Mouse (Mus musculus) CD4-positive, CD25-positive, alpha-beta regulatory T cell, adult 2 months (primary cell): ENCODE results near the gene Palm.
A peak's percentile ranks its signal among the peaks of the same experiment; 100 is the strongest.

Source experiments
- DNase-seq: peaks from one replicate; pipeline ENCODE4 v3.0.0-alpha.2; 2012; ENCODE audit warnings: low read depth, low spot score

Gene Palm

DNA sequence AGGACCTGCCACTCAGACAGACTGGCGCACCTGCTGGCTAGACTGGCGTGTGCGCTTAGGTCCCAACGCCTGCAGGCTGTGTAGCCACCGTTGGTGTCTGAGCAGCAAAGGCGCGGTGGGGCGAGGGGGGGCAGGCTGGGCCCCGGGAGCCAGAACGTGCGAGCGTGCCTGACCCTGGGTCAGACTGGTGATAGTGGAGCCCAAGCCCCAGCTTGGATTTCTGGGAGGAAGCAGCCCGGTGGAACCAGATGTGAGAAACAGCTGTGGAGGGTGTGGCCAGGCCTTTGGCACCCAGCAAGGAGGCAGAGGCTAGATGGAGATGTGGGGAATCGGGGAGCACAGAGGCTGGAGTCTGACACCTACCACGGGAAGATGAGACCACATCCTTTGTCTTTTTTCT lies 4.0 kb downstream of the Palm start:
- DNase-seq: no peak

DNA sequence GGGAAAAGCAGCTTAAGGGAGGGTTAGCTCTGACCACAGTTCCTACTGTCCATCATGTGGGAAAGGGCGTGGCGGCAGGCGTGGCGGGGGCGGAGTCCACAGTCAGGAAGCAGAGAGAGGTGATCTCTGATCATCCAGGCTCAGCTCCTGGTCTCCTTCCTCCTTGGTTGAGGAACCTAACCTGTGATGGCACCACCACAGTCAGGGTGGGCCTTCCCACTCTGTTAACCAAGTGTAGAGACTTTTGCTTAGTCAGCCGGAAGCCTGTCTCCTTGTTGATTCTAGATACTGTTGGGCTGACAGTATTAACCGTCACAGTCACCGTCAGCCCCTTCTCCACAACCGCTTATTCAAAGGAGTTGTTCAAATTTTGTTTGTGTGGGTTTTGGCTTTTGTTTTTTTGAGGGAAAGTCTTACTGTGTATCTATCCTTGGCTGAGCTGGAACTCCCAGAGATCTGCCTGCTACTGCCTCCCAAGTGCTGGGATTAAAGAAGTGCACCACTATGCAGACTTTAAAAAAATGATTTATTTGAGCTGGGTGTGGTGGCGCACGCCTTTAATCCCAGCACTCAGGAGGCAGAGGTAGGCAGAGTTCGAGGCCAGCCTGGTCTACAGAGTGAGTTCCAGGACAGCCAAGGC lies 5.0 kb downstream of the Palm start:
- DNase-seq: no peak

DNA sequence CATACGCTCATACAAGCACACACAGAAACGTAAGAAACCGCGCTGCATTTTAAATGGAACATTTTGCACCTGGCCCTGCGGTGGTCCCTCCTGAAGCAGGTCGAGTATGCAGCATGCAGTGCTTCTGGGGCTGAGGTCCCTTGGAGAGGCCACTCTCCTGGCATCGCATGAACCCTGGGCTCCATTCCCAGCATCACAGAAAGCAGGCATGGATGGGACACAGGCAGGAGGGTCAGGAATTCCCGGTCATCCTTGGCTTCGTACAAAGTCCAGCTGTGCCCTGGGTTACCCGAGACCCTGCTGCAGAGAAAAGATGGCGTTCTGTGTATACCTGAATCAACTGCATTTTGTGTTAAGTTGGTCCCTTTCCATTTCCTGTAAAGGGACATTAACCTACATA lies 7.1 kb downstream of the Palm start:
- DNase-seq: no peak

GRCm38 (mm10) chr10:79801837-79802236 lies 8.5 kb downstream of the Palm start:
- no peak for DNase-seq

- no peak for DNase-seq
Measured at GRCm38 (mm10) chr10:79802331-79802971, 9.1 kb downstream of the Palm start.

DNA sequence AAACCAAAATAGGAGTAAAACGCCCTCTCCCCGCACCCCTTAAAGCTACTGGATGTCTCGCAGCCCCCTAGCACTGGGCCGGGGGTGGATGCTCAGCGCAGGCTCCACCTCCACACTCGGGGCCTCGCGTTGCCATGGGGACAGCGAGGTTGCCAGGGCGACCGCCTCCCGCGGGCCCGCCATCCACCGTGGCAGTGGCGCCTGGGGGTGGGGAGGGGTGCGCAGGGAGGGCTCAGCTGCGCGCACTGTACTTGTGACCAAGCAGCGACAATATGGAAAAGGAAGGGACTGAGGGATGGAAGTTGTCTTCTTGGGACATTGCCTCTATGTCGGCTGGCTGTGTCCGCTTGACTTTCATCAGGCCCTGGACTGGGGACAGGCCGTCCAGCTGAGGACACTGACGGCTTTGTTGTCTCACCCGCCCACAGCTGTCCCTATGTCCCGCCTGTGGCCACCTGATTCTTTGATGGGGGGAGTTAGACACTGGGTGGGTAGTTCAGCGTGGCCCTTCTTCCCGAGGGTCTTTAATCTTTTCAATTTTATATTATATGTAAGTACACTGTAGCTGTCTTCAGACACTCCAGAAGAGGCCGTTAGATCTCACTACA lies 10.4 kb downstream of the Palm start:
- DNase-seq: no peak

GRCm38 (mm10) chr10:79805636-79806035 lies 12.3 kb downstream of the Palm start:
- DNase-seq: no peak

- DNase-seq: no peak
Measured at GRCm38 (mm10) chr10:79806331-79806730, 13.0 kb downstream of the Palm start.

DNA sequence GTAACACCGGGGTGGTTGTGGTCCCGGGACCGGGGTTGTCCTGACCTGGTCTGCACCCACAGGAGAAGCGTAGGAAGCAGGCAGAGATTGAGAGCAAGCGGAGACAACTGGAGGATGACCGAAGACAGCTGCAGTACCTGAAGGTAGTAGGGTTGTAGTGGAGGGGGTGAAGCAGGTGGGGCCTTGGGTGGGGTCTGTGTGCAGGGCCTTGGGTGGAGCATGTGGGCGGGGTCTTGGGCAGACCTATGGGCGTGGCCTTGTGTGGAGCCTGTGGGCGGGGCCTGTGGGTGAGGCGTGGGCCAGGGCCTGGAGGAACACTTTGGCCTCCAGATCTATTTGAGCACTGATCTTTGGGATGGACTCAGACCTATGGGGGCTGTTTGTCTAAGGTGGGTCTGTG lies 13.6 kb downstream of the Palm start:
- DNase-seq: no peak

GRCm38 (mm10) chr10:79807826-79808225 lies 14.5 kb downstream of the Palm start:
- DNase-seq: no peak

GRCm38 (mm10) chr10:79808728-79809127 lies 15.4 kb downstream of the Palm start:
- no peak for DNase-seq

DNA sequence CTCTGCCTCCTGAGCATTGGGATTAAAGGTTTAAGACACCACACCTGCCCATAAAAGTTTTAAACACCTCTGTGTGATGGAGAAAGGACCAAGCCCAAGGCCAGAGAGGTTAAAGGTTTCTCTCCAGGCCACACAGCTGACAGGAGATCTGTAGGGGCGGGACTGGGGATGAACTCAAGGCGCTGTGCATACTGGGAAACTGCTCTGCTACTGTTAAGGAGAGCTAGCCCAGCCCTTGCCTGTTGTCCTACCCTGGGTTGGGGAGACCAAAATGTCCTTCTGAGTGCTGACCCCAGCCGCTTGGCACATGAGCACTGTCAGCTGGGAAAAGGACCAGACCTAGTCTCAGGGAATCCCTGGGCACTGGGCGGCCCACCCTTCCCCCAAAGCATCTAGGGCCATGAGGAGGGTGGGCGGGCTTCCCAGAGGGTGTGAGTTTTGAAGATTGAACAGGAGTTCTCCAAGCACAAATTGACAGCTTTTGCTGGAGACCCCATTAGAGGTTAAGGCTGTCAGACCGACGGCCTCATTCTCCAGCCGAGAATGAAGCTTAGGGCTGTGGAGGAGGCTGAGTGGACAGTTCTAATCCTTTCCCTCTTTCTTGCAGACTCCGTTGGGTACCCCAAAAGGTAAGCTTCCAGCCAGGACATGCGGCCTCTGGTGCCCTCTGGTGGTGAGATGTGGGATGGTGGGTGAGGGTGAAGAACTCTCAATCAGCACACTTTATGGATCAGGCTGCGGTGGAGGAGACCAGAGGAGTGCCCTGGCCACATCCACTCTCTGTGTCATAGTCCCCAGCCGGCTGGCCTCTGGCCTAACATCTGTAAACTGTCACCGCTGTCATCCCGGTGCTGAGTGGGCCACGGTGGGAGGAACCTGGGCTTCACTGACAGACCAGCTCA lies 18.6 kb downstream of the Palm start:
- DNase-seq: peak; percentile 85

- no peak for DNase-seq
Measured at GRCm38 (mm10) chr10:79814271-79814842, 21.0 kb downstream of the Palm start.

DNA sequence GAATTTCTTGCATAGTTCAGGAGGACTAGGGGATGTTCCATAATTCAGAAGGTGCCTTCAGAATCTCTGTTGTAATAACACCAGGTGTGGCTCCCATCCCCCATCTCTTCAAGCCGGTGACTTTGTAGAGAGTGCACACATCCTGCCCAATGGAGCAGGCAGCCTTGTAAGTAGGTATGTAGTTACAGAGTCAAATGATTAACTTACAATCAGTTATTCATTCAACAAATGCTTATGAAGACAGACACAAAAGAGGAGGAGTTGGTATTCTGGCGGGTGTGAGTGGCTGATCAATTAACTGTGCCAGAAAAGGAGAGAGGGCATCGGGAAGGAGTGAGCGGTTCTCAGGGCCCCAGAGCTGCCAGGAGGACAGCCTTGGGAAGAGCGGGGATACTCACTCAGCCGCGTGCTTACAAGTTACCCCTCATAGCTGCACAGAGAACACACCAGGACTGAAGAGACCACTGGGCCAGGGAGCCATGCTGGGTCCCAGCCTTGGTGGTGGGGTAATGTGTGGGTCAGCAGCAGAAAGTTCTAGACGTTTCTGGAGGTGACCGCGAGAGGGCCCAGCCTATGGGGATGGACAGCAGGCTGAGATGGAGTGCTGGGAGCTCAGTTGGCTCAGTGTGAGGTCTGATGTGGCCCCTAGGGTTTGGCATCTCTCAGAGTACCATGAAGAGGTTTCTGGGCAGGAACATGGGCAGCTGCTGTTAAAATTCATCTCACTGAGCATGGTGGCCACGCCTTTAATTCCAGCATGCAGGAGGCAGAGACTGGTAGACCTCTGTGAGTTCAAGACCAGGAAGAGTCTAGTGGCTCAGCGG lies 22.5 kb downstream of the Palm start:
- no peak for DNase-seq

DNA sequence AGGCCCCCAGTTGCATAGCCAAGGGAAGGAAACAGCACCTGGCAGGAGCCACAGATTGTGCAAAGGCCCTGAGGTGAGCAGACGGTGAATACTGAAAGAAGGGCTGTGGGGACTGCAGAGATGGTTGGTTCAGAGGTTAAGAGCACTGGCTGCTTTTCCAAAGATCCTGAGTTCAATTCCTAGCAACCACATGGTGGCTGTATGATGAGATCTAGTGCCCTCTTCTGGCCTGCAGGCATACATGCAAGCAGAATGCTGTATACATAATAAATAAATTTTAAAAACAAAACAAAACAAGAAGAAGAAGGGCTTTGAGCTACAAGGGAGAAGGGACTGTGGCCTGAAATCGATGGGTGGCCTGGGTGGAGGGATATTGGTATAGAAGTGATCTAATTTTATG lies 23.7 kb downstream of the Palm start:
- no peak for DNase-seq

DNA sequence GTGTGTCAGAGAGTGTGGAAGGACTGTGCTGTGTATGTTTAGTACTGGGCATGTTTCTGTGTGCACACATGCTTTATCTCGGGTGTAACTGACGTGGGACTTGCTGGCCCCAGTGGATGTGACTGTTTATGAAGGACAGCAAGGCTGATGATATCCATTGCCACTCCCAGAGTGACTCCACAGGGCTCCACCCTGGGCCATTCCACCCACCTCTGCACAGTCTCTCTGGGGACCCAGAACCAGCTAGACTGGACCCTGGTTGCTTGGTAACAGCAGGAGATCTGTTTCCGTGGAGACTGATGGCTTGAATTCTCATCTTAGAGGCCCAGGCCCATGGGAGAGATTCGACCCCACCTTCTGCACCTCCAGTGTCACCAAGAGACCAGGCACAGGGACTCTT lies 24.9 kb downstream of the Palm start:
- DNase-seq: no peak

- DNase-seq: no peak
Measured at GRCm38 (mm10) chr10:79819606-79820005, 26.2 kb downstream of the Palm start.

DNA sequence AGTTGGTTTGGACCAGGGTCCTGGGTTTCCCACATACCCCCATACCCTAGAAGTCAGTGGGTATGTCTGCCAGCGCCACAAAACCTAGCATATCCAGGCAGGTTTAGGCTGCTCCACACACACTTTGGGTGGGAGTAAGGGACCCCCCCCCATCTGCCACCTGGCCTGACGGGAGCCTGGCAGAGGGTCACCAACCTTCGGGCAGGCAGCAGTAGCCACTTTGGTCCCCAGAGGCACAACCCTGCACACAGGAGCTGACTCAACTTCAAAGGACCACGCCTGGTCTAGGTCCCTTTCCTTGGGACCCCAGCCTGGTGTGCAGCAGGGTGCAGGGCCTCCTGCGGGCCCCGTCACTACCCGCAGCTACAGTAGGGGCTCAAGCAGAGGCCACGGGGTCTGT lies 26.9 kb downstream of the Palm start:
- no peak for DNase-seq

- no peak for DNase-seq
Measured at GRCm38 (mm10) chr10:79820782-79821181, 27.4 kb downstream of the Palm start, which contains the start of gene Misp. TSS of gene Misp (plus strand) at chr10:79820989.

DNA sequence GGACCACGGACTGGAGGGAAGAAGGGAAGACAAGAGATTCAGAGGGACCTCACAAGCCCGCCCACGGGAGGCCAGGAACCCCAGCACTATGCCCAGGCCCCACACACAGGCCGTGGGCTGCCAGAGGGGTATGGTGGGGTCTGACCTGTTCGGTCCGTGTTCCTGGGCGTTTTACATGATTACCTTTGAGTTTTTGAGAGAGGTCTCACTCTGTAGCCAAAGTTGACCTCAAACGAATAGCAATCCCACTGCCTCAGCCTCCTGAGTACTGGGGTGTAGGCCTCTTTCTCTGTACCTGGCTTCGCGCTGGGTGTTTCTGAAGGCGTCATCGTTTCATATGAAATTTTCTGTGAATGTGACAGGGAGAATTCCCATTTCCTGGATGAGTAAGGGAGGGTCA lies 28.4 kb downstream of the Palm start:
- DNase-seq: no peak

DNA sequence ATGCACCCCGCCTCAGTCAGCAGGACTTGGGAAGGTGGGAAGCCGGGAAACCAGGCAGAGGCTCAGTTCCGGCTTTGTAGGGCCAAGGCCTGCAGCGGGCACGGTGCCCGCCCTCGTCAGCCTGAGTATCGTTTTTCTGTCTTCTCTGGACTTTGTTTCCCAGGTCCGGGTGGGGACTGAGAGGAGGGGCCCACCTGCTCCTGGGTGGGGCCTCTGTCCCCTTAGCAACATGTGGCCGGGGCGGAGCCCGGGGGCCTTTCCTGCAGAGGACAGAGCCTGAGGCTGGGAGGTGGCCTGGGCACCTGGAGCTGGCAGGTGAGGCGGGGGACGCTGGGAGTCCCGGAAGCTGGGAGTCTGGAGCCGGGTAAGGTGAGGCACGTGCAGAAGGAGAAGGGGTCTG lies 29.0 kb downstream of the Palm start:
- no peak for DNase-seq
